Mouse (Mus musculus) kidney, embryonic 14.5 days (tissue): ENCODE measurements around the gene Zfp626. TPM values are rescaled to one million over a fixed set of nuclear protein-coding genes. Genes with fewer than 3 reads are reported as not detected.
"Not testable (repeated sequence)": the region's sequence is repeated elsewhere in the genome, so short reads cannot be mapped to it uniquely, and the experiment has no call there.

Source experiments
- ATAC-seq: fragments of 200-750 bp; cut with Nextera tagmentation; 2 replicates; pipeline ENCODE4 v1.8.0; 2017; ENCODE audit warnings: moderate number of reproducible peaks, mild to moderate bottlenecking, moderate TSS enrichment, moderate library complexity; ENCODE audit not compliant: low FRiP score, low TSS enrichment
- H3K27ac ChIP-seq: fragments of 300-500 bp; sonication (generic); 2 replicates; pipeline ENCODE4 v1.5.1; 2014; ENCODE audit warnings: low read depth, mild to moderate bottlenecking, low read length, moderate library complexity, mixed read lengths
- H3K27me3 ChIP-seq: fragments of 300-500 bp; sonication (generic); 2 replicates; pipeline ENCODE4 v1.6.1; 2014; ENCODE audit warnings: mild to moderate bottlenecking, low read length; ENCODE audit not compliant: control insufficient read depth, insufficient read depth
- H3K36me3 ChIP-seq: fragments of 300-500 bp; sonication (generic); 2 replicates; pipeline ENCODE4 v1.6.1; 2014; ENCODE audit warnings: low read length, mixed read lengths; ENCODE audit not compliant: control insufficient read depth, insufficient read depth
- H3K4me1 ChIP-seq: fragments of 300-500 bp; sonication (generic); 2 replicates; pipeline ENCODE4 v1.6.1; 2014; ENCODE audit warnings: low read length, mixed read lengths; ENCODE audit not compliant: control insufficient read depth, insufficient read depth
- H3K4me2 ChIP-seq: fragments of 300-500 bp; sonication (generic); replicated peaks from 2 replicates; pipeline ENCODE4 v1.6.1; 2014; ENCODE audit warnings: low read depth, mild to moderate bottlenecking, low read length
- H3K4me3 ChIP-seq: fragments of 300-500 bp; sonication (generic); 2 replicates; pipeline ENCODE4 v1.5.1; 2014; ENCODE audit warnings: mild to moderate bottlenecking, low read length
- H3K9ac ChIP-seq: fragments of 300-500 bp; sonication (generic); 2 replicates; pipeline ENCODE4 v1.6.1; 2014; ENCODE audit warnings: low read depth, mild to moderate bottlenecking, low read length, moderate library complexity
- H3K9me3 ChIP-seq: fragments of 300-500 bp; sonication (generic); 2 replicates; pipeline ENCODE4 v1.6.1; 2016; ENCODE audit warnings: low read length; ENCODE audit not compliant: control insufficient read depth
- whole genome bisulfite sequencing: fragments of 180-500 bp; shearing (Covaris S2); extraction: QIAGEN DNeasy Blood & Tissue Kit; methylation state at CpG from one replicate; pipeline ENCODE4 v1.1.7; 2014; 5-methylcytosine and 5-hydroxymethylcytosine counted together
- polyA plus RNA-seq: library from polyadenylated mRNA; unstranded; fragments of >200 nt; fragmentation: Nextera tagmentation; extraction: Ambion mirVana; gene quantifications from 2 replicates; pipeline ENCODE4 v1.2.1, GENCODE M21; 2014

Gene Zfp626
- polyA plus RNA-seq, 1 experiment from 2014 or later: 2.0 TPM

GRCm38 (mm10) chr7:27840104-27840503, 33.1 kb downstream of the Zfp626 start:
- Histone ChIP-seq H3K4me2 (no peak overlapping the region), H3K36me3 (peaks cover 5% of the 10 kb centered on the region; the same call in 1 of the 2 replicates), H3K9ac (no peak overlapping the region), H3K4me3 (no peak overlapping the region), H3K4me1 (0 out of 2 replicates have a peak, but pooled peaks cover 4% of the 10 kb centered on the region), H3K27ac (no peak overlapping the region), H3K9me3 (no peaks in the 10 kb centered on the region), H3K27me3 (no peaks in the 10 kb centered on the region)
- WGBS: 87% methylated on average over 6 of the region's 6 CpGs
- ATAC-seq: no peak

GRCm38 (mm10) chr7:27857227-27857626, 50.2 kb downstream of the Zfp626 start, which contains the start of gene Zfp607a:
Gene Zfp607a (plus strand): TSS chr7:27857527.
- no peaks in the 10 kb centered on the region for H3K9me3 ChIP-seq
- no peaks in the 10 kb centered on the region for H3K27me3 ChIP-seq
- no peak within 1 kb of the TSS for H3K4me2 ChIP-seq
- 97% methylated on average over 1 of the region's 1 CpGs for WGBS
- no peaks in the 10 kb centered on the region for H3K4me1 ChIP-seq
- H3K4me3 ChIP-seq: no peak within 1 kb of the TSS
- H3K27ac ChIP-seq: no peak within 1 kb of the TSS
- ATAC-seq: no peak
- no peak within 1 kb of the TSS for H3K9ac ChIP-seq
- H3K36me3 ChIP-seq: peaks cover 7% of the 10 kb centered on the region; the same call in 1 of the 2 replicates

GRCm38 (mm10) chr7:27859301-27860251, 52.6 kb downstream of the Zfp626 start:
- peak overlapping the region; percentile 68 for H3K9ac ChIP-seq
- peaks cover 6% of the 10 kb centered on the region; the same call in 1 of the 2 replicates for H3K36me3 ChIP-seq
- WGBS: 28% methylated on average over 10 of the region's 10 CpGs
- no peaks in the 10 kb centered on the region for H3K4me1 ChIP-seq
- no peaks in the 10 kb centered on the region for H3K27me3 ChIP-seq
- peak overlapping the region; percentile 69 for H3K4me2 ChIP-seq
- H3K4me3 ChIP-seq: peak overlapping the region; percentile 62
- H3K9me3 ChIP-seq: no peaks in the 10 kb centered on the region
- no peak overlapping the region; the same call in 1 of the 2 replicates for H3K27ac ChIP-seq
- peak; percentile 37 for ATAC-seq

GRCm38 (mm10) chr7:27860396-27861235, 53.6 kb downstream of the Zfp626 start:
- Histone ChIP-seq H3K9ac (peak overlapping the region; percentile 68), H3K4me2 (peak overlapping the region; percentile 69), H3K36me3 (peaks cover 12% of the 10 kb centered on the region; the same call in 1 of the 2 replicates), H3K4me1 (no peaks in the 10 kb centered on the region), H3K27me3 (no peaks in the 10 kb centered on the region), H3K27ac (peak overlapping the region; percentile 49; the same call in 1 of the 2 replicates), H3K4me3 (peak overlapping the region; percentile 62), H3K9me3 (no peaks in the 10 kb centered on the region)
- under 1% methylated on average over 22 of the region's 22 CpGs for WGBS
- ATAC-seq: peak; percentile 94

GRCm38 (mm10) chr7:27862578-27862977, 55.6 kb downstream of the Zfp626 start:
- peaks cover 20% of the 10 kb centered on the region; the same call in 1 of the 2 replicates for H3K36me3 ChIP-seq
- H3K27ac ChIP-seq, H3K27me3 ChIP-seq, H3K9me3 ChIP-seq, H3K4me2 ChIP-seq, H3K4me1 ChIP-seq, ATAC-seq, H3K9ac ChIP-seq, H3K4me3 ChIP-seq: not testable (repeated sequence)
- 84% methylated on average over 4 of the region's 5 CpGs for WGBS

Other genes starting within 250 kb of the Zfp626 start
- gene Akt2, start 215.6 kb upstream of the Zfp626 start, polyA plus RNA-seq: 63.4 and 96.7 TPM in 2 replicates
- 0.20 TPM in 1 of 2 replicates, not detected in the other for gene Ttc9b, start 153.3 kb upstream of the Zfp626 start, polyA plus RNA-seq
- gene Map3k10, start 132.6 kb upstream of the Zfp626 start, polyA plus RNA-seq: 7.7 and 9.4 TPM in 2 replicates
- gene Zfp607b, start 117.9 kb upstream of the Zfp626 start, polyA plus RNA-seq: 4.2 and 4.3 TPM in 2 replicates
- gene Zfp60, start 75.8 kb upstream of the Zfp626 start, polyA plus RNA-seq: 26.7 and 41.5 TPM in 2 replicates
- gene Zfp59, start 31.4 kb downstream of the Zfp626 start, polyA plus RNA-seq: 4.2 and 9.0 TPM in 2 replicates
- 3.2 and 4.4 TPM in 2 replicates for gene Zfp607a, start 50.3 kb downstream of the Zfp626 start, polyA plus RNA-seq
- 7.3 and 11.4 TPM in 2 replicates for gene Zfp974, start 122.3 kb downstream of the Zfp626 start, polyA plus RNA-seq
- gene Zfp780b, start 172.0 kb downstream of the Zfp626 start, polyA plus RNA-seq: 16.5 and 18.5 TPM in 2 replicates
- 3.6 and 6.5 TPM in 2 replicates for gene Zfp850, start 206.9 kb downstream of the Zfp626 start, polyA plus RNA-seq
- gene Psmc4, start 242.9 kb downstream of the Zfp626 start, polyA plus RNA-seq: 301 and 321 TPM in 2 replicates